Mouse (Mus musculus): ENCODE measurements around the gene Trak2. TPM values are rescaled to one million over a fixed set of nuclear protein-coding genes. Genes with fewer than 3 reads are reported as not detected.
"Not testable (repeated sequence)": the region's sequence is repeated elsewhere in the genome, so short reads cannot be mapped to it uniquely, and the experiment has no call there.

Trak2 gene
- total RNA-seq, 2 experiments from 2014 or later: 188 to 202 TPM

- DNase-seq (ENCODE audit: extremely low spot score in 1 of 2, low spot score in 1 of 2): no peak
These were observed 18.4 kb downstream of the Trak2 start for GRCm38 (mm10) chr1:58954578-58955410.

GRCm38 (mm10) chr1:58953686-58954434 lies 19.4 kb downstream of the Trak2 start:
- DNase-seq (ENCODE audit: extremely low spot score in 1 of 2, low spot score in 1 of 2): no peak

- DNase-seq (ENCODE audit: extremely low spot score in 1 of 2, low spot score in 1 of 2): no peak
These were observed 20.2 kb downstream of the Trak2 start for GRCm38 (mm10) chr1:58952997-58953396.

GRCm38 (mm10) chr1:58952526-58952925 lies 20.7 kb downstream of the Trak2 start:
- no peak for DNase-seq (ENCODE audit: extremely low spot score in 1 of 2, low spot score in 1 of 2)

- no peak for DNase-seq (ENCODE audit: extremely low spot score in 1 of 2, low spot score in 1 of 2)
These were observed 21.4 kb downstream of the Trak2 start for GRCm38 (mm10) chr1:58951841-58952240.

- DNase-seq (ENCODE audit: extremely low spot score in 1 of 2, low spot score in 1 of 2): no peak
These were observed 22.2 kb downstream of the Trak2 start for GRCm38 (mm10) chr1:58950899-58951648.

- DNase-seq (ENCODE audit: extremely low spot score in 1 of 2, low spot score in 1 of 2): no peak
These were observed 23.6 kb downstream of the Trak2 start for GRCm38 (mm10) chr1:58949561-58950106.

- no peak for DNase-seq (ENCODE audit: extremely low spot score in 1 of 2, low spot score in 1 of 2)
These were observed 26.5 kb downstream of the Trak2 start for GRCm38 (mm10) chr1:58946718-58947117.

GRCm38 (mm10) chr1:58945960-58946670 lies 27.1 kb downstream of the Trak2 start:
- DNase-seq (ENCODE audit: extremely low spot score in 1 of 2, low spot score in 1 of 2): no peak

- DNase-seq (ENCODE audit: extremely low spot score in 1 of 2, low spot score in 1 of 2): no peak
These were observed 27.7 kb downstream of the Trak2 start for GRCm38 (mm10) chr1:58945523-58945922.

GRCm38 (mm10) chr1:58937606-58938099 lies 35.6 kb downstream of the Trak2 start:
- no peak for DNase-seq (ENCODE audit: extremely low spot score in 1 of 2, low spot score in 1 of 2)

- no peak for DNase-seq (ENCODE audit: extremely low spot score in 1 of 2, low spot score in 1 of 2)
These were observed 36.3 kb downstream of the Trak2 start for GRCm38 (mm10) chr1:58936746-58937605.

GRCm38 (mm10) chr1:58926664-58927063 lies 46.6 kb downstream of the Trak2 start:
- no peak for DNase-seq (ENCODE audit: extremely low spot score in 1 of 2, low spot score in 1 of 2)

- no peak for DNase-seq (ENCODE audit: extremely low spot score in 1 of 2, low spot score in 1 of 2)
These were observed 55.7 kb downstream of the Trak2 start for GRCm38 (mm10) chr1:58917566-58917965.

- DNase-seq (ENCODE audit: extremely low spot score in 1 of 2, low spot score in 1 of 2): no peak
These were observed 63.5 kb downstream of the Trak2 start for GRCm38 (mm10) chr1:58909636-58910272.

- no peak for DNase-seq (ENCODE audit: extremely low spot score in 1 of 2, low spot score in 1 of 2)
These were observed 69.5 kb downstream of the Trak2 start for GRCm38 (mm10) chr1:58903681-58904080.

GRCm38 (mm10) chr1:58897561-58897960 lies 75.7 kb downstream of the Trak2 start:
- not testable (repeated sequence) for DNase-seq (ENCODE audit: extremely low spot score in 1 of 2, low spot score in 1 of 2)

GRCm38 (mm10) chr1:58892386-58892785 lies 80.8 kb downstream of the Trak2 start:
- DNase-seq (ENCODE audit: extremely low spot score in 1 of 2, low spot score in 1 of 2): not testable (repeated sequence)
